Mouse (Mus musculus): ENCODE results near the gene Fxyd2. TPM values are rescaled to one million over a fixed set of nuclear protein-coding genes. Genes with fewer than 3 reads are reported as not detected.

The Fxyd2 gene
- polyA plus RNA-seq, 1 experiment from 2014 or later: 5.5 TPM

GRCm38 (mm10) chr9:45432639-45433038 lies 33.2 kb downstream of the Fxyd2 start:
- H3K27ac ChIP-seq: peak overlapping the region; percentile 87
- peak overlapping the region; percentile 76 for H3K9ac ChIP-seq (replicated peaks)
- H3K4me1 ChIP-seq (replicated peaks): peaks cover 68% of the 10 kb centered on the region
- no peaks in the 10 kb centered on the region for H3K36me3 ChIP-seq
- peak overlapping the region; percentile 78 for H3K4me2 ChIP-seq (replicated peaks)
- ATAC-seq: no peak
- H3K27me3 ChIP-seq: peaks cover 44% of the 10 kb centered on the region
- H3K9me3 ChIP-seq: no peaks in the 10 kb centered on the region
- WGBS: 54% methylated on average over 12 of the region's 12 CpGs
- peak overlapping the region; percentile 55 for H3K4me3 ChIP-seq (replicated peaks)

GRCm38 (mm10) chr9:45433119-45433518 lies 33.6 kb downstream of the Fxyd2 start:
- Histone ChIP-seq H3K9me3 (no peaks in the 10 kb centered on the region), H3K4me3 (replicated peaks) (peak overlapping the region; percentile 55; the same call in 1 of the 2 replicates), H3K4me2 (replicated peaks) (peak overlapping the region; percentile 78), H3K36me3 (no peaks in the 10 kb centered on the region), H3K27ac (peak overlapping the region; percentile 87), H3K9ac (replicated peaks) (0 out of 2 replicates have a peak overlapping the region, but pooled peaks have one; percentile 33), H3K4me1 (replicated peaks) (peaks cover 70% of the 10 kb centered on the region), H3K27me3 (peaks cover 44% of the 10 kb centered on the region)
- 60% methylated on average over 9 of the region's 9 CpGs for WGBS
- no peak for ATAC-seq

DNA sequence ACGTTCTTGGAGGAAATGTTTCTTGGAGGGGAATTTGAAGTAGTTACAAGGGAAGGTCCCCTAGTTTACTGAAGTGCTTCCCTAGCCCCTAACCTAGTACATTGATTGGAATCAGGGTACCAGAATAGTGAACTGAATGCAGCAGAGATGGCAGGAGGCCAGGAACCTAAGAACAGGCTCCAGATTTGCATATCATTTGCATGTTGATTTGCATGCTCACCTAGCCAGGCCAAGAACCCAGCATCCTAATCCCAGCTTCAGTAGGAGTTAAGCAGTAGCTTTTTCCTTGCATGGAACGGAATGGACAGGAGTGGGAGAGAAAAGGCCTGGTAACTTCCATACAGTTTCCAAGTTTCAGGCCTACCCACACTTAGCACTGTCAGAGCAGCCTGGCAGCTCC lies 34.7 kb downstream of the Fxyd2 start:
- Histone ChIP-seq H3K36me3 (no peaks in the 10 kb centered on the region), H3K27ac (peak overlapping the region; percentile 87; the same call in 1 of the 2 replicates), H3K4me2 (replicated peaks) (no peak overlapping the region), H3K4me1 (replicated peaks) (peaks cover 73% of the 10 kb centered on the region), H3K9ac (replicated peaks) (no peak overlapping the region), H3K4me3 (replicated peaks) (no peak overlapping the region), H3K27me3 (peaks cover 38% of the 10 kb centered on the region), H3K9me3 (no peaks in the 10 kb centered on the region)
- ATAC-seq: no peak
- WGBS: 68% methylated on average over 2 of the region's 2 CpGs

DNA sequence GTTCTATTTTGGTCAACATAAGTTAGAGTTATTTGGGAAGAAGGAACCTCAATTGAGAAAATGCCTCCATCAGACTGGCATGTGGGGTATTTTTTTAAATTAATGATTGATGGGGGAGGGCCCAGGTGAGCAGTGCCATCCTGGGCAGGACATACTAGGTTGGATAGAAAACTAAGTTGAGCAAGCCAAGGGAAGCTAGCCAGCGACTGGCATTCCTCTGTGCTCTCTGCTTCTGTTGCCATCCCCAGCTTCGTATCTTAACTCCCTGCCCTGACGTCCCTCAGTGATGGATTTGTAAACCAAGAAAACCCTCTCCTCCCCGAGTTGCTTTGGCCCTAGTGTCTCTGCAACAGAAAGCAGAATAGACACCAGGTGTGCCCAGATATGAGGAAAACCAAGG lies 39.6 kb downstream of the Fxyd2 start:
- peaks cover 53% of the 10 kb centered on the region for H3K4me1 ChIP-seq (replicated peaks)
- H3K27ac ChIP-seq: no peak overlapping the region
- ATAC-seq: no peak
- H3K4me3 ChIP-seq (replicated peaks): no peak overlapping the region
- no peaks in the 10 kb centered on the region for H3K9me3 ChIP-seq
- H3K36me3 ChIP-seq: no peaks in the 10 kb centered on the region
- H3K27me3 ChIP-seq: 0 out of 2 replicates have a peak, but pooled peaks cover 8% of the 10 kb centered on the region
- 77% methylated on average over 4 of the region's 4 CpGs for WGBS
- H3K9ac ChIP-seq (replicated peaks): no peak overlapping the region
- no peak overlapping the region for H3K4me2 ChIP-seq (replicated peaks)

DNA sequence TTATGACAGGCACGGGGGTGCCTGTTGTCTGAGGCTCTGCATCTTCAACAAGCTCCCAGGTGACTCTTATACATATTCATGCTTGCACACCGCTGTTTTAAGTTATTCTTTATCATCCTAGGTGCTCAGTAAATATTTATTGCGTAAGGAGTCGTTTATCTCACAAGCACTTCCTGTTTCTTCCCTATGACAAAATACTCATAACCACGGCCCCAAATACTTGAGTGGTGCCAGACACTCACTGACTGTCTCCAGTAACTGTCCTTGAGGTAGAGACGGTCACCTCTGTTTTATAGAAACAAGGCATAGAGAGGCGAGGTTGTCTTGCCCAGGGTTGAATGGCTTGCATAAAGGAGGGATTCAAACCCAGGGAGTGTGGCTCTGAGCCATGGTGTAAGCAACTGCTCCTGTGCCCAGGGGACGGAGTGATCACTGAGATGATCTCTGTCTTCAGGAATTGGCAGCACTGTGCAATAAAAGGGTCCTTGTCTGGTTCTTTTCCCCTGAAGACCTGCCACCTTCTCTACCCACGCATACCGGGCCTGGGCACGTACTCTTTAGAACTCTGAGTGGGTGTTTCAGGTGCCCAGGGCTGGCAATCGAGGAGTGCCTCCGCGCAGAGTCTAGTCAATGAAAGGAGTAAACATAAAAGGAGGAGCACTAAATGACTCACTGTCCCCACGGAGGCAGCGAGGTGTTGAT lies 40.8 kb downstream of the Fxyd2 start:
- Histone ChIP-seq H3K9me3 (no peaks in the 10 kb centered on the region), H3K9ac (replicated peaks) (no peak overlapping the region), H3K27ac (no peak overlapping the region), H3K4me1 (replicated peaks) (peaks cover 46% of the 10 kb centered on the region), H3K4me2 (replicated peaks) (no peak overlapping the region), H3K4me3 (replicated peaks) (no peak overlapping the region), H3K27me3 (0 out of 2 replicates have a peak, but pooled peaks cover 8% of the 10 kb centered on the region), H3K36me3 (no peaks in the 10 kb centered on the region)
- WGBS: 81% methylated on average over 16 of the region's 16 CpGs
- ATAC-seq: no peak

GRCm38 (mm10) chr9:45444251-45444798 lies 44.9 kb downstream of the Fxyd2 start:
- Histone ChIP-seq H3K9me3 (no peaks in the 10 kb centered on the region), H3K27ac (no peak overlapping the region), H3K27me3 (peaks cover 9% of the 10 kb centered on the region), H3K9ac (replicated peaks) (no peak overlapping the region), H3K36me3 (0 out of 2 replicates have a peak, but pooled peaks cover 3% of the 10 kb centered on the region), H3K4me3 (replicated peaks) (no peak overlapping the region), H3K4me1 (replicated peaks) (peaks cover 31% of the 10 kb centered on the region), H3K4me2 (replicated peaks) (no peak overlapping the region)
- ATAC-seq: no peak
- WGBS: 88% methylated on average over 5 of the region's 5 CpGs

DNA sequence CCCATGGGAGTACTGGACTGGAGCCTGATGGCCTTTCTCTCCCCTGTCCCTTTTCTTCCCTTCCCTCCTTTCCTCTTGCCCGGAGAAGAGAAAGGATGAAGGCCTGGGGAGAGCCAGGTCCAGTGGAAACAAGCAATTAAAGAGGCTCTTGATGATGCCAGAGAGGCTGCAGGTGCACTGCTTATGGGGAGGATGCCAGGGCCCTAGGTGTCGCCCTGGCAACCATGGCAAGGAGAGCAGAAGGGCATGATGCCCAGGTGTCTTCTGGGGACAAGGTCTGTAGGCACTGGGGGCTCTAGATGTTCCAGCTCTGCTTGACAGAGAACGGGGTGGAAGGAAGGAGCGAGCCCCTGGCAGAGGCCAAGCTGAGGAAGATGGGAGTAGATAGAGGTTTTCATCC lies 50.2 kb downstream of the Fxyd2 start:
- Histone ChIP-seq H3K27me3 (peaks cover 4% of the 10 kb centered on the region), H3K4me3 (replicated peaks) (no peak overlapping the region), H3K9me3 (no peaks in the 10 kb centered on the region), H3K9ac (replicated peaks) (no peak overlapping the region), H3K4me1 (replicated peaks) (peaks cover 13% of the 10 kb centered on the region), H3K36me3 (0 out of 2 replicates have a peak, but pooled peaks cover 3% of the 10 kb centered on the region), H3K27ac (no peak overlapping the region), H3K4me2 (replicated peaks) (no peak overlapping the region)
- no peak for ATAC-seq
- 79% methylated on average over 4 of the region's 4 CpGs for WGBS

GRCm38 (mm10) chr9:45451346-45451745 lies 51.9 kb downstream of the Fxyd2 start:
- Histone ChIP-seq H3K9ac (replicated peaks) (no peak overlapping the region), H3K36me3 (0 out of 2 replicates have a peak, but pooled peaks cover 3% of the 10 kb centered on the region), H3K27me3 (peaks cover 4% of the 10 kb centered on the region), H3K27ac (no peak overlapping the region; the same call in 1 of the 2 replicates), H3K4me1 (replicated peaks) (peaks cover 15% of the 10 kb centered on the region), H3K4me2 (replicated peaks) (no peak overlapping the region), H3K9me3 (no peaks in the 10 kb centered on the region), H3K4me3 (replicated peaks) (no peak overlapping the region)
- no peak for ATAC-seq
- WGBS: 90% methylated on average over 4 of the region's 4 CpGs

GRCm38 (mm10) chr9:45454032-45454431 lies 54.6 kb downstream of the Fxyd2 start:
- 0 out of 2 replicates have a peak overlapping the region, but pooled peaks have one; percentile 30 for H3K27ac ChIP-seq
- WGBS: 88% methylated on average over 10 of the region's 10 CpGs
- no peak overlapping the region for H3K4me2 ChIP-seq (replicated peaks)
- no peaks in the 10 kb centered on the region for H3K27me3 ChIP-seq
- peaks cover 19% of the 10 kb centered on the region for H3K4me1 ChIP-seq (replicated peaks)
- no peaks in the 10 kb centered on the region for H3K9me3 ChIP-seq
- ATAC-seq: no peak
- 0 out of 2 replicates have a peak, but pooled peaks cover under 1% of the 10 kb centered on the region for H3K36me3 ChIP-seq
- no peak overlapping the region for H3K4me3 ChIP-seq (replicated peaks)
- H3K9ac ChIP-seq (replicated peaks): no peak overlapping the region

DNA sequence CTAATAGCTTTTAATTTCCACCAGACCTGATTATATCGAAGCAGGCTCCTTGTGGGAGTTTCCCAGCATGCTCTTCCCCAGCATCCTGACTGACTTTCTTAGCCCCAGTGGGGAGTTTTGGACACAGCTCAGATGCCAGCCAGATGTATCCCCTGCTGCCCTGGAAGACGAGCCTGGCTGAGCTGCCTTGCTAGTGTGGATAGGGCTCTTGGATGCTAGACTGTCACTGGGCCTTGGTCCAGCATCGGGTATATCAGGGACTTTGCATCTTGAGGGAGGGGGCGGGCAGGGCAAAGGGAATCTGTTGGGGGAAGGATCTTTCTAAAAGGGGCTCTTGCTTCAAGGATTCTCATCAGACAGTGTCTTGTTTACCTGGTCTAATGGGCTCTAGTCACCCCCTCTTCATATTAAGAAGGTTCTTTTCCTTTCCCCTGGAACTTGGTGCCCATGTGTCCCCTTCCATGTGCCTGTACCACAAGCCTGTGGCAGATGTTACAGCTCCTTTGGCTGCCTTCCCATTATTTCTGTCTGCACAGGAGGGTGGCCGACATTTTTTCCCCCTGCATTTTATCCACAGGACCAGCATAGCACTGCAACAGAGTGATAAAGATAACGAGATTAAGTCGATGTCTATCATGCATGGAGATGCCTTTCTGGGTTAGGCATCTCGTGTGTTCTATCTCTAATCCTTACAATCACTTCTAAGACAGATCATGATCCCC lies 55.6 kb downstream of the Fxyd2 start:
- no peak for ATAC-seq
- H3K4me3 ChIP-seq (replicated peaks): no peak overlapping the region
- 48% methylated on average over 8 of the region's 8 CpGs for WGBS
- peaks cover 20% of the 10 kb centered on the region for H3K4me1 ChIP-seq (replicated peaks)
- peak overlapping the region; percentile 44; the same call in 1 of the 2 replicates for H3K27ac ChIP-seq
- H3K9ac ChIP-seq (replicated peaks): 0 out of 2 replicates have a peak overlapping the region, but pooled peaks have one; percentile 23
- H3K9me3 ChIP-seq: no peaks in the 10 kb centered on the region
- H3K36me3 ChIP-seq: no peaks in the 10 kb centered on the region
- no peaks in the 10 kb centered on the region for H3K27me3 ChIP-seq
- no peak overlapping the region for H3K4me2 ChIP-seq (replicated peaks)

DNA sequence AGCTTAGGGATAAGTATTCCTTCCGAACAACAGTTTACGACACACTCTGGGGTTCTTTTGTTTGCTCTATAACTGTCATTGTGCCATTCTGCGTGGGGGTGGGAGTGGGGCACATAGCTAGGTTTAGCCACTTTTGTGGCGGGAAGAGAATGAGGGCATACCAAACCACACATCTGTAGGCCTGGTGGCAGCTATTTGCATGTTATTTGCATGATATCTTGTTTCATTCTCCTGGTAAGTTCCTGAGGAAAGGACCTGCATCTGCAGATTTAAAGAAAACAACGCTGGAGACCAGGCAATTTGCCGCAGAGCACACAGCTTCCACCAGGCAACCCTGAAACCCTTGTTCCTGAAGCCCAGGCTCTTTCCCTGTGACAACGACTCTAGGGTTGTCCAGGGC lies 57.7 kb downstream of the Fxyd2 start:
- Histone ChIP-seq H3K4me1 (replicated peaks) (peaks cover 20% of the 10 kb centered on the region), H3K9me3 (no peaks in the 10 kb centered on the region), H3K4me2 (replicated peaks) (no peak overlapping the region), H3K27ac (no peak overlapping the region), H3K4me3 (replicated peaks) (no peak overlapping the region), H3K9ac (replicated peaks) (no peak overlapping the region), H3K36me3 (no peaks in the 10 kb centered on the region), H3K27me3 (no peaks in the 10 kb centered on the region)
- 43% methylated on average over 7 of the region's 7 CpGs for WGBS
- no peak for ATAC-seq

- Histone ChIP-seq H3K4me1 (replicated peaks) (peaks cover 20% of the 10 kb centered on the region), H3K9me3 (no peaks in the 10 kb centered on the region), H3K27me3 (no peaks in the 10 kb centered on the region), H3K9ac (replicated peaks) (no peak overlapping the region), H3K27ac (no peak overlapping the region; the same call in 1 of the 2 replicates), H3K4me3 (replicated peaks) (no peak overlapping the region), H3K4me2 (replicated peaks) (no peak overlapping the region), H3K36me3 (no peaks in the 10 kb centered on the region)
- WGBS: 61% methylated on average over 14 of the region's 14 CpGs
- ATAC-seq: no peak
These were observed 58.9 kb downstream of the Fxyd2 start for GRCm38 (mm10) chr9:45458363-45458762.
